Mouse (Mus musculus) ES-E14 (cell line): ENCODE data around the gene Mcfd2.

Experiments
- CHD2 ChIP-seq: IDR thresholded peaks from 2 replicates; pipeline ENCODE4 v1.6.1; 2014; ENCODE audit warnings: mild to moderate bottlenecking, low read depth, low read length, inconsistent platforms
- ZNF384 ChIP-seq: IDR thresholded peaks from 2 replicates; pipeline ENCODE4 v1.6.1; 2012; ENCODE audit warnings: low read depth, low read length, inconsistent platforms

DNA sequence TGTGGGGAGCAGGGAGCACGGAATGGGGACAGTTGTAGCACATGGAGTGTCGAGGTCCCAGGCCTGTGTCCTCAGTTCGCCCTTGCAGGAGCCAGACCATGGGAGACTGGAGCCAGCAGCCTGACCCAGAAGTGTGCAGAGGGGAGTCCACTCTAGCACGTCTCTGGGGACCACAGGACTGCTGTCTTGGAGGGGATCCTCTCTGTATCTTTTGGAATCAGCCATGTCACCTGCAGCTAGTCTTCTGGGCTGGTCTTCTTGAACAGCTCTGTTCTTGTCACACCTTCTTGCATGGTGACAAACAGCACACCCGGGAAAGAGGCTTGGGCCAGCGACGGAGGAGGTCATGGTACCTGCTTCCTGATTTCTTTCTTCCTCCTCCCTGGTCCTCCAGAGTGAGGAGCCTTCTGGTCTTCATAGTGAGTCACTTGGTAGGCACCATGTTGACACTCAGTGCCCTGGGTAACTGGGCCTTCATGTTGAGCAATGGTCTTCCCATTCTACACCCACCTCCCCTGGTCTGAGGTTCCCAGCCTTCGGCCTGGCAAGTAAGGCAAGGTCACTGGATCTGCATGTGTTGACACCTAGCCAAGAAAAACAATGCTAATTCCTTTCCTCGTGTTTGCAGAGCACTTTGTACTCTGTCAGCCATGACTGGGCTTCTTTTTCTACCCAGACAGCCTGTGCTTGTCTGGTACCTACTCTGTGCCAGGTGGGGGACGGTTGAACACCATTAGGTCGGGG, 38.6 kb upstream of the Mcfd2 start:
- no peak for TF ChIP-seq CHD2
- TF ChIP-seq ZNF384, result no peak
